Mouse (Mus musculus): Measurements from ENCODE around the gene Incenp.
"Not testable (repeated sequence)": the region's sequence is repeated elsewhere in the genome, so short reads cannot be mapped to it uniquely, and the experiment has no call there.

Incenp gene

DNA sequence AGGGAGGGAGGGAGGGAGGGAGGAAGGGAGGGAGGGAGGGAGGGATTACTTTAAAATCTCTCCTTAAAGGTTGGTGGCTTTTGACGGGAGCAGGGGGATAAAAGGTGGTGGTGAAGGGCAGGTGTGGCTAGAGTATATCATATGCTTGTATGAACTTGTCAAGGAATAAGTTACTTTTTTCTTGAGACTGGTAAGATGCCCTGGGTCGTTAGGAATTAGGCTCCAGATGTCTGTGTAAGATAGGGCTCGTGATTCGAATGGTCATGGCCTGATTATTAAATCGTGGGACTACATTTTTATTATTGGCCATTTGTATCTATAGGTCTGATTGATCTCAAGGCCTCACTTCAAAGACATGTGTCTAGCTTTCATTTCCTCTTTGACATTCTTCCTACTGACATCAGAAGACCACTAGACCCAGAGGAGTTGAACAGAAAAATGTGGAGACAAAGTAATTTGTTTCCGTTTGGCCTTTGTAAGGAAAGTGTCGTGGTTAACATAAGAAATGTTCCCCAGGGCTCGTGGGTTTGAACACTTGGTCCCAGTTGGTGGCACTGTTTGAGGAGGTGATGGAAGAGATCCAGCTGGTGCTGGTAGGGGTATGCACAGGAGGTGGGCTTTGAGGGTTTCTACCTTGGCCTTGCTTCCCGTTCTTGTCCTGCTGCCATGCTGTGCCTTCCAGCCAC is 19.0 kb upstream of the Incenp start:
- no peak for DNase-seq

DNA sequence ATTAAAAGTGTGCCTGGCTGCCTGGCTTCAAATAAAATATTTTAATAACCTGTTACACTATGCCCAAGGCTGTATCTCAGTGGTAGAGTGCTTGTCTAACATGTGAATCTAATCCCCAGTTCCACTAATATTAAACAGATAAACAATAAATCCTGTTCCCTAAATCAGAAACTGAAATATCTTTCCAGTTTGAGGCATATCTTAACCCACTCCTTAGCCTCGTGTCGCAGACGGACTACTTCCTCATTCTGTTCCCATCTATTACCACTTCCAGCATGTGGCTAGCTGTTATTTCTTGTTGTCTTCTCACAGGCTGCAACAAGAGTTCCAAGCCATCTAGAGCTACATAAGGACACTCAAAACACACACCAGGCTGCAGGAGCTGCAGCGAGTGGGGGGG is 18.4 kb upstream of the Incenp start:
- no peak for DNase-seq

DNA sequence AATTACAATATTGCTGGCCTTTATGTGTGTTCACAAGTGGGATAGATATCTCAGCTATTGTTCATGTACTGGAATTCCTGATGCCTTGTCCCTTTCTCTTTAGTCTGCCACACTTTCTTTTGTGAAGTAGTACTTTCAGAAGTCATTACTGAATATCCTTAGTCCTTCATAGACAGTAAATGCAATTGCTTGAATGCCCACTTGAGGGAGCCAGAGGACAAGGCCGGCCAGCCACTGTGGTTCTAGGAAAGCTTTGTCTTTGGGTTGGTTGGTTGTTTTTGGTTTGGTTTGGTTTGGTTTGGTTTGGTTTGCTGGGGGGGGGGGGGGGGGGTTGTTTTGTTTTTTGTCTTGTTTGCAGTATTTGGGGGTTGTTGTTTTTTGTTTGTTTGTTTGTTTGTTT is 16.6 kb upstream of the Incenp start:
- DNase-seq = peak; percentile 69

DNA sequence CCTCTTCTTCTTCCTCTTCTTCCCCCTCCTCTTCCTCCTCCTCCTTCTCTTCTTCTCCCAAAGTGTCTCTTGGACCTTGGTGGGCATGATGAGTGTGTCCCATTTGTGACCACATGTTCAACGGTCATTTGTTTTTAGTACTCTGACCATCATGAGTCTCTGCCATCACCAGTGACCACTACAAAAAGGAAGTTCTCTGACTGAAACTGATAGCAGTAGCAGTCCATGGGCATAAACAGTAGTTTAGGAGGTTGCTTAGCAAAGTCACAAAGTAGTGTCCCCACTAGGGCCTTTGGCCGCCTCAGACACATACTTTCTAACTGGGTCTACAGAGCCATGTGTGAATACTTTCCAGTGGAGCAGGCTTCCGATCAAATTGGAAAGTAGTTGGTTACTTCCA is 15.0 kb upstream of the Incenp start:
- DNase-seq = no peak

DNA sequence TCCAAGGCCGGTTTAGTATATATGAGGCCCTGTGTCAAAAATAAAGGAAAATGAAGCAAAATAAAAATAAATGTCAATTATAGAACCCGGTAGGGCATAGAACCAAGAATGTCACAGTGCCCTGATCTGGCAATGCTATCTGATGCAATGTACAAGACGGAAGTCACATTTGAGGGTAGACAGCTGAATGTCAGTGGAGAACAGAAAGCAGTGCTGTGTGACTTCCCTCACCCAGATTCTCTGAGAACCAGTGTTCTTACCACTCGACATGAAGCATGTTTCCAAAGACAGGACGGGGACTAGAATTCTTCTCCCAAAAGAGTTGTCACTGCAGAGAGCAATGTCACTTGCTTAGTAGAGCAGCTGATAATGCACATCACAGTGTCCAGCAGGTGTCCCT is 14.4 kb upstream of the Incenp start:
- DNase-seq = no peak

DNA sequence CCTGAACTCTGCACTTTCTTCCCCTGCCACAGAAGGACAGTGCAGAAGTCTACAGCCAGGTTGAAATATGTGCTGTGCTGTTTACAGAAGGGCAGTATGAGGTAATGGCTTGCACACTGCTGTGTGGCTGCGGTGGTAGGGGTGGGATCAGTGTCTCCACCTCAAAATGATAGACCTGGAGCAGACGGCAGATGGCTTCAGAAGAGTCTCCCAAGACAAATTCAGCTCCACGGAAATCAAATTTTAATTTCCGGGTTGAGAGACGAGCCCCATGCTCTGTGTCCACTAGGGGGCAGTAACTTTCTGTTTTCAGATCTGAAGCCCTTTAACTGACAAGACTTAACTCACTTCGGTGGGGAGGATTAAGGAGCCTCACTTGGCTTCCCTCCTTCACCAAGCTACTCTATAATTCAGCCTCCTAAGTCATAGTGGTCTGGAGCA is 12.0 kb upstream of the Incenp start:
- peak; percentile 20 for DNase-seq

DNA sequence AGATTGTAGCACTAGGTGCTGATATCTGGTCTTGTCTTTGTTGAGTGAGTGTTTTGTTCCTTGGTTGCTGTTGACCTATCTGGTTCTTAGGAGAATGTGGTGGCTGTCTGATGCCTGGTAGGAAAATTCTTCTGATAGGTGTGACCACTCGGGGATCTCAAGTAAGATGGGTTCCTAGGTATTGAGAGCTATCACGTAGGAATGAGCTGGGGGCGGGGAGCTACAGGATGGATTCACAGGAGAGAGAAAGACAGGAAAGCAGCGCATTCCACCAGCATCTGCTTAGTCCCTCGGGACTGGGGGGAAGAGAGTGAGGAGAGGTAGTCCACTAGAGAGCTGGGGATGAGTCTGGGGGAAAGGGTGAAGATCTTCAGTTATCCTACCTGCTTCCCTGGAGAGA is 10.0 kb upstream of the Incenp start:
- DNase-seq = no peak

DNA sequence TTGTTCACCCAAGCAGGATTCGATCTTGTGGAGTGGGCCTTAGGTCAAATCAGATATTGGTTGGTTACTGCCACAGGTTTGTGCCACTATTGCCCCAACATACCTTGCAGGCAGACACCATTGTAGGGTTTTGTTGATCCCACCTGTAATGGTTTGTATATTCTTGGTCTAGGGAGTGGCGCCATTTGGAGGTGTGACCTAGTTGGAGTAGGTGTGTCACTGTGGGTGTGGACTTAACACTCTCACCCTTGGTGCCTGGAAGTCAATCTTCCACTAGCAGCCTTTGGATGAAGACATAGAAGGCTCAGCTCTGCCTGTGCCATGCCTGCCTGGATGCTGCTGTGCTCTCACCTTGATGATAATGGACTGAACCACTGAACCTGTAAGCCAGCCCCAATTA is 1.3 kb upstream of the Incenp start:
- not testable (repeated sequence) for DNase-seq

DNA sequence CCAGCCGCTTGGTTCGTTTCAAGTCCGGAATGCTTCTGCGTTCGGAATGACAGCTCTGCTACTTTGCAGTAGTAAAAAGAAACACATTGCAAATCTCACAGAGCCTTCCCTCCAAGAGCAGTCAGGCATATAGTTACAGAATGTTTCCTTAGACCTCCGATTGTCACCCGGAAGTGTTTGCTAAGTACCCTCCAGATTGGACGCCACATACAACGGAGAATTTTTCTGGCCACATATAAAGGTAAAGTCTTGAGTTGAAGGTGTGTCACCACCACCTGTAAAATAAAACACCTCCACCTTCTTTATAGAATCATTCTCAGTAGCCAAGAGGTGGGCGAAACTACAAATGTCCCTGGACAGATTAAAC is 412 bp upstream of the Incenp start:
- DNase-seq = no peak

DNA sequence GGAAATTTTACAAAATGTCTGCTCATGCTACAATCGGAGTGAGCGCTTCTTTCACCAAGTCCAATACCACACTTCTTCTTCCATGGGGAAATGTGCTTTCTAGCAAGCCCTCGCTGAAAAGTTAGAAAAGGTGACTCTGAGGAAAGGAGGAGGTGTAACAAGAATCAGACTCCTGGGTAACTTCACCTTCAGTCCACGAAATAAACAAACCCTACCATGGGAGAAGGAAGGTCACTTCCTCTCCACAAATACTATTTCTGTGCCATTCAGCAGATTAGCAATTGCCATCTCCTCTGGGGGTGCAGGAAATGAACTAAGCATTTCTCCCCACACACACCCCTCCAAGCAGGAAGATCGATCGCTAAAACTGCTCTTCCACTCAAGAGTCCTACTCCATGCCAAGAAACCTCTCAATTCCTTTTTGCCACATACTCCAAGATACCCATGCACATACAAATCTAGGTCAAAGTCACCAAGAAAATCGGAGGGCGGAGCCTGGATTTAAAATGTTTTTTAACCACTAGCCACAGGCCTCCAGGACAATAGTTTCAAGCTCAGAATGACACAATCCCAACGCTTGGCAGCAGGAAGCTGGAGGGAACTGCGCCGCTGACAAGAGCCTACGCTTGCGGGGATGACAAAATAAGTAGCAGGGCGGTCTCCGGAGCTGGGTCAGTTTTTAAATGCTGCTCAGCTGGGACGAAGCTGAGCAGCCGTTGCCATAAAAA is 848 bp downstream of the Incenp start:
- no peak for DNase-seq

DNA sequence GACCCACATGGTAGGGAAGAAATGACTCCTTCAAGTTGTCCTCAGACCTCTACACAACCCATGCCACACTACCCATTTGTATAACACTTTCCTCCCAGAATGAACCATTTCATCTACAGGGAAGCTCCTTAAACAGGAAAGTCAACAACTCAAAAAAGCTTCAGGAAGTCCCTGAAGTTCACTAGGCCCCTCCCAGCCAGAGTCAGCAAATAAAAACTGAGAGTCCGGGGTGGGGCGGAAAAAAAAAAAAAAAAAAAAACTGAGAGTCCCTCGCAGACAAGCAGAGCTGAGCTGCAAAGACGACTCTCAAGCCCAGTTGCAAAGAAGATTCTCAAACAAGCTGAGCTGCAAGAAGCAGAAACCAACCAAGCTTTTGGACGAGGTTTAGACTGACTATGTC is 3.3 kb downstream of the Incenp start:
- no peak for DNase-seq

DNA sequence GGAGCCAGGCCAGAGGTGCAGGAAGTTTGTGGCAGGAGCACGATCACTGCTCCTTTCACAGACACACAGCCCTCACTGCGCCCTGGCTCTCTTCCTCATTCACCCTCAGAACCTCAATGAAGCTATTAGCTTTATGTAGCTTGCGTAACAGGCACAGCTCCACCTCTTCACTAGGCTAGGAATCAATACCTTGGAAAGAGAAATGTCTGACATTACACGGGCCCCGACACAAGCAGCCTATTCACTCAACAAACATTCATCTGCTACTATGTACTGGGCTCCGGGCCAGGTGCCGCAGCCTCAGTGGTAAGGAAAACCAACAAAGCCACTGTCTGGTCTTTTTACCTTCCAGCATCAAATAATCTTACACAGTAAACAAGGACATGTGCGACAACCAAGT is 12.6 kb downstream of the Incenp start:
- no peak for DNase-seq

DNA sequence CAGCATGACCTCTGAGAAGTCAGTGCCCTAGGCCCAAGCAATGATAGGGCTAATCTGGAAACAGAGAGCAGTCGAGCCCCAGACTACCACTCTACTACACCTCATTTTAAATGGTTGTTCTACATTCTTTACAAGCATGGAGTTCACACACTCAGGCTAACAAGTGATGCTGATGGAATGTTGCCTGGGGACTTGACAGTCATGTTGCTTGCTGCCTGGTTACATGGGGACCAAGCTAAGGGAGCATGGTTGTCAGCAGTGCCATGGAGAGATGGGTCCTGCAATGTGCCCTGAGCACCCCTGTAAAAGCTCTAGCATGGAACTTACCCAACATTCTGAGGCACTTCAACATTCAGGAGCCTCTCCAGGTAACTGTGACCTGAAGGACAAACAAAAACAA is 13.0 kb downstream of the Incenp start:
- no peak for DNase-seq

DNA sequence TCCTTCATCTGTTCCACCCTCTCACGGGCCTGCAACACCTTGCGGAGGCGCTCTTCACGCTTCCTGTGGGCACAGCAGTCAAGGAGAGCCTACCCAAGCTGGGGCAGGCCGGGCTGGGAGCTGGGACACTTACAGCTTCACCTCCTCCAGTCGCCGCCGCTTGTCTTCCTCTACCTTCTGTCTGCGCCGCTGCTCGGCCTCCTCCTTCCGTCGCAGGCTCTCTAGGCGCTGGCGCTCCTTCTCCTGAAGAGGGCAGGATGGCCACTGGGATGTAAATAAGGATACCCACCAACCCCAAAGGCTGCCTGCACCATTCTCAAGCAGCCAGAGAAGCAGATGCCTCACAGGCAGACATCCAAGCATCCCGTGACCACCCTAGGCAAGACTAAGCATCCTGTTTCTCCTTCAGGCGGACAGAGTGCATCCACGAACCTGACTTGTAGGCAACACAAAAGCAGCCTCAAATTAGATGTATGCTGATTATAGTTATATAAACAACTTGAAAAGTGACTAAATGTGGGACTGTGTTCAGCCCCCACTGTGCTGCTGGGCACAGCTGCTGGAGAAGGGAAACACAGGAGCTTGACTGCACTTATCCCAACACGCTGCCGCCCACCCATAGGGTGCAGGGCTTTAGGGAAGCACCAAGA is 21.0 kb downstream of the Incenp start:
- no peak for DNase-seq

DNA sequence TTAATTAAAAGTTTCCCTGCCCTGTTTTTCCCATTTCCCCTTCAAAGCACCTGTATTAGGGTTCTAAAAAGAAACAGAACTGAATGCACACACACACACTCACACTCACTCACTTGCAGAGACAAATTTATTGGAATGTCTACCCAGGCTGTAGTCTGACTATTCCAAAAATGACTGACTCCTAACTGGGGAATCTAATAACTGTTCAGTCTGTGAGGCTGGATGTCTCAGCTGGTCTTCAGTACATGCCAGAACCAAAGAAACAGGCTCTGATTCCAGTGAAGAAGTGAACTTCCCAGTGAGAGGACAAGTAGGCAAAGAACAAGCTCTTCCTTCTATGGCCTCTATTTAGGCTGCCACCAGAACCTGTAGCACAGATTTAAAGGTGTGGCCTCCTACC is 33.9 kb downstream of the Incenp start:
- DNase-seq = no peak

DNA sequence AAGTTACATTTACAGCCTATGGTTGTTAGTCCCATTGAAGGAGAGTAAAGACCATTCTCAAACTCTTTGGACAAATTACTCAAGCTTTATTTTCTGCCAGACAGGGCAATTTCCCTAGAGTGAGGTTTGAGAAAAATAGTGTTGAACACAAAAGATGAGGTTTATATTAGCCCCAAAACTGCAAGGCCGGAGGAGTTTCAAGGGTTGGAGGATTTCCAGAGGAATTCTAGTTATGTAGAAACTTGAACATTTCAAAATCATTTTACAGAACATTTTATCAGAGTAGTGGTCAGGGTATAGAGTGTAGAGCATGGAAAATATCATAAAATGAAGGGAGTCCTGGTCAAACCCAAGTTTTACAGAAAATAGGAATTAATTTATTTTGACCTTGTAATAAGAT is 34.5 kb downstream of the Incenp start:
- DNase-seq = no peak

DNA sequence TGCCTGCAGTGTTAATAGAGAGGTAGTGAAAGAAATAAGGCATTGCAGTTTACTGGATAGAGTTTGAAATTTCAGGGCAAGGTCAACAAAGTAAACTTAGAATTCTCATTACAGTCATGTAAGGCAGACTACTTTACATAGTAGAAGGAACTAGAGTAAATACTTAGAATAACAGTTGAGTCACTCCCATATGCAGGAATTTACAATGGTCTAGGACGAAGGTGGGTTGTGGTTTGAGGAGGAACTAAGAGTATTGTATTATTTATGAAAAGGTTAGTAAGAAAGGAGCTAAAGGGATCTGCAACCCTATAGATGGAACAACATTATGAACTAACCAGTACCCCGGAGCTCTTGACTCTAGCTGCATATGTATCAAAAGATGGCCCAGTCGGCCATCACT is 38.5 kb downstream of the Incenp start:
- DNase-seq = not testable (repeated sequence)

DNA sequence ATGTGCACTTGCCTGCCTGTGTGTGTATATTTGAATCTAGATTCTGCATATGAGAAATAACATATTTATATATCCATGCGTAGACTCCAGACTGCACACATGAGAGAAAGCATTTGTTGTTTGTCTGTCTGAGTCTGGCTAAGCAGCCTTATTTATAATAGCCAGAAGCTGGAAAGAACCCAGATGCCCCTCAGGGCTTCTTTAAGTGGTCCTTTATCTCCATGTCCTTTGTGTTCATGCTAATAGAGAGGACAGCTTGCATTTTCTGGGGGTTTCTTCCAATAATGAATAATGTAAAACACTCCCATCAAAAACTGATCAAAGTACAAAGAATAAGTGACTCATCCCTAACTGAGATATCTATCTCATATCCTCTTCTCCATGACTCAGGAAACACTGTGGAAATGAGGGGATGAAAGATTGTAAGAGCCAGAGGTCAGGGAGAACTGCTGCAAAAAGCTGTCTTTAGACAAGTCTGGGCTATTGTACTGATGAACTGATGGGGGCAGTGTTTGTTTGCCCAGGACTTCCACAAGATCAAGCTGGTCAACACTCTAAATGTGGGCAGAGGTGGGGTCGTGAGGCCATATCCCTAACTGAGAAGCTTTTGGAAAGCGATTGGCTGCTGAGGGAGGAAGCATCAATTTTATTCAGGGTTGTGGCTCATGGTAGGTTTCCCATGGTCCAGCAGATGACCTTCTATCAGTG is 49.8 kb downstream of the Incenp start:
- not testable (repeated sequence) for DNase-seq

DNA sequence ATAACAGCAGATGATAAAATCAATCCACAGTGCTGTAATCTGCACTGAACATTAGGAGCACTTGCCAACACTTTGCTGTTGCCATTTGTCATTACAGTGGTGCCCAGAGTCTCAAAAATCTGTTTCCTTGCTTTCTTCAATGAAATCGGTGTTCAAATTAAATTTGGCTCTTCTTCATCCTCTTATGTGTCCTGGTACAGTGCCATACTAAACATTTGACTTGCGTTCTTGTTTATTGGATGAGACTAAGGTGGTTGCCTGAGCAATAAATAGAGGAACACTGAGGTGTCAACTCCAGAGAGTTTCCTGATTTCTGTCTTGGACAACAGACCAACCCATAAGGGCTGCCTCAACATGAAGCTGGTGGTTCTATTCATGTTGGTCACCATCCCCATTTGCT is 52.1 kb downstream of the Incenp start, which contains the start of gene Scgb2a2:
Scgb2a2 (plus strand) TSS at position 301 of the 400 bp plus-strand sequence.
- no peak for DNase-seq

DNA sequence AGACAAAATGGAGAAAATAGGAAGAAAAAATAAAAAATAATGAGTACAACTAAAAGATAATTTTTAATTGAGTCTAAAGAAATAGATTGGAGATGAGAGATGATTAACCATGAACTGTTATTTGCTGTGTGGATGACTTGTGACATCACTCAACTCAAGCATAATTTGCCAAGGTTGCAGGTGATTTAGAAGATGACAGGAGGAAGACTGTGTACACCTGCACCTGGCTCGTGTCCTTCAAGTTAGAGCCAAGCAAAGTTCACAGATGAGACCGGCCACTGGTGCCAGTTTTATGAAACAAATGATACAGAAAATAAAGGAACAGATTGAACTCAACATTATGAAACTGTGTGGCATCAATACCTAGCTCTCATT is 62.0 kb downstream of the Incenp start:
- DNase-seq = no peak

DNA sequence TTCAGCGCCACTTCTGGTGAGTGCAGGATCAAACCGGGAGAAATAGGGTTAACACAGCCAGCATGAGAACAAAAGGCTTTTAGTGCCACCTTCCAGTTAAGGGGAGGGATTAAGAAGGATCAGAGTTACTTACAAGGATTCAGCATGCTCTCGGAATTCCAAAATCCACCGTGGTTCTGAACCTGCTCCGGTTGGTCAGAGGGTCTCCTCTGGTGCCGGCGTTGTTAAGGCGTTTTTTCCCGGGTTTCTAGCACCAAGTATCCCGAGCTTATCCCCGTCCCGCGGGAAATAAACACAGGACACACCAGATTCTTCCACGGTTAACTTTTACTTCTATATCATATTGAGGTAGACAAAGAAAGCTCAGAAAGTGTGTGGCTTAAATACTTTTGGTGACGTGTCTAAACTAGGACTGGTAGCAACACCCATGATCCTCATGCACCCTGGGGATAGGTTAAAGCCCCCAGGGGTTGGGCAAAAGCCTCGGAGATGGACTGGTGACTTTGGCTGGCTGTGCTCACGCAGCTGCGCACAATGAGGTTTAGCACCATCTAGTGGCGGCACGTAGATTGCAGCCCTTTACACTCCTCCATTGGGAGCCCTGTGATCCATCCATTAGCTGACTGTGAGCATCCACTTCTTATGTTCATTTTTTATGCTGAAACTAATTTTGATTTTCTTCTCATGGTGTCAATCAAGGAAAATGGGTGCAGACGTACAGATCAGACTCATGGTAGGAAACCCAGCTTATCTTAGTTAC is 62.6 kb downstream of the Incenp start:
- DNase-seq = peak; percentile 27
